Mouse (Mus musculus): ENCODE measurements around the gene Zscan22. TPM values are rescaled to one million over a fixed set of nuclear protein-coding genes. Genes with fewer than 3 reads are reported as not detected.
"Not testable (repeated sequence)": the region's sequence is repeated elsewhere in the genome, so short reads cannot be mapped to it uniquely, and the experiment has no call there.

Gene Zscan22
- total RNA-seq, 2 experiments from 2014 or later, result 2.9 to 4.5 TPM

- peak; percentile 47 for DNase-seq
Observed at GRCm38 (mm10) chr7:12927693-12928589, 30.3 kb downstream of the Zscan22 start.

- no peak for DNase-seq
Observed at GRCm38 (mm10) chr7:12933615-12934140, 36.1 kb downstream of the Zscan22 start.

- no peak for DNase-seq
Observed at GRCm38 (mm10) chr7:12934808-12935207, 37.2 kb downstream of the Zscan22 start.

GRCm38 (mm10) chr7:12937254-12937803, 39.7 kb downstream of the Zscan22 start:
- DNase-seq, result not testable (repeated sequence)

GRCm38 (mm10) chr7:12940599-12940998, 43.0 kb downstream of the Zscan22 start:
- no peak for DNase-seq

GRCm38 (mm10) chr7:12943488-12943887, 45.9 kb downstream of the Zscan22 start:
- no peak for DNase-seq

- peak; percentile 69 for DNase-seq
Observed at GRCm38 (mm10) chr7:12949032-12949871, 51.6 kb downstream of the Zscan22 start.

- no peak for DNase-seq
Observed at GRCm38 (mm10) chr7:12949872-12950229, 52.2 kb downstream of the Zscan22 start.

GRCm38 (mm10) chr7:12954896-12955295, 57.3 kb downstream of the Zscan22 start:
- DNase-seq, result no peak

- DNase-seq, result no peak
Observed at GRCm38 (mm10) chr7:12957511-12957910, 59.9 kb downstream of the Zscan22 start.

Other genes with a start within 250 kb of the Zscan22 start
- gene Vmn2r55, start 212.8 kb upstream of the Zscan22 start, total RNA-seq (2021), result not detected
- gene Vmn2r56, start 162.8 kb upstream of the Zscan22 start, total RNA-seq (2021), result not detected
- 1 to 10 TPM; 3.6 to 4.9 TPM for gene Zscan18, start 94.2 kb upstream of the Zscan22 start, total RNA-seq (2021)
- gene Zfp329, start 79.0 kb upstream of the Zscan22 start, total RNA-seq (2021), result 1 to 10 TPM; 5.8 to 8.9 TPM
- 10 to 100 TPM in 1 of 2 experiments, 1 to 10 TPM in 1; 9.8 to 13.4 TPM for gene Zfp110, start 63.1 kb upstream of the Zscan22 start, total RNA-seq (2021)
- gene Zfp128, start 16.6 kb upstream of the Zscan22 start, total RNA-seq (2021), result 1 to 10 TPM; 2.1 to 3.0 TPM
- gene Rps5, start 24.5 kb downstream of the Zscan22 start, total RNA-seq (2021), result 100 to 1,000 TPM; 858 to 886 TPM
- gene Rnf225, start 29.6 kb downstream of the Zscan22 start, total RNA-seq (2021), result under 1 TPM; 0.26 to 0.34 TPM
- gene Zfp324, start 68.0 kb downstream of the Zscan22 start, total RNA-seq (2021), result 1 to 10 TPM; 2.8 to 4.8 TPM
- 1 to 10 TPM; 2.1 to 3.8 TPM for gene Zfp446, start 80.0 kb downstream of the Zscan22 start, total RNA-seq (2021)
- under 1 TPM in 1 of 2 experiments, not detected in 1; 0.16 TPM for gene Slc27a5, start 100.4 kb downstream of the Zscan22 start, total RNA-seq (2021)
- 100 to 1,000 TPM; 118 to 161 TPM for gene Trim28, start 101.3 kb downstream of the Zscan22 start, total RNA-seq (2021)
- 1 to 10 TPM; 5.5 to 6.6 TPM for gene Zbtb45, start 112.2 kb downstream of the Zscan22 start, total RNA-seq (2021)
- 100 to 1,000 TPM; 114 to 123 TPM for gene Chmp2a, start 137.0 kb downstream of the Zscan22 start, total RNA-seq (2021)
- gene Ube2m, start 140.5 kb downstream of the Zscan22 start, total RNA-seq (2021), result 100 to 1,000 TPM; 153 to 168 TPM
- 1 to 10 TPM; 1.2 to 1.5 TPM for gene Mzf1, start 156.9 kb downstream of the Zscan22 start, total RNA-seq (2021)
- not detected for gene Vmn1r85, start 197.4 kb downstream of the Zscan22 start, total RNA-seq (2021)
- gene Vmn1r86, start 222.1 kb downstream of the Zscan22 start, total RNA-seq (2021), result not detected
- gene Vmn1r87, start 242.3 kb downstream of the Zscan22 start, total RNA-seq (2021), result not detected

All from gastrocnemius, postnatal 10 days (tissue).